Comparison of ENCODE assay signal across 8 mouse cellular contexts in genomic region chr7:29767058-29767686, GRCm38 (mm10). TPM values are rescaled to one million over a fixed set of nuclear protein-coding genes. Genes with fewer than 3 reads are reported as not detected.
A peak's percentile ranks its signal among the peaks of the same experiment; 100 is the strongest.
DNase-seq lines count a peak whose midpoint lies in the region; ATAC-seq and TF ChIP-seq lines count a peak whose summit lies in the region.

No protein-coding gene starts in this region.

- whole genome bisulfite sequencing in heart, embryonic 14.5 days = 1% methylated on average over 15 of the region's 15 CpGs
- WGBS in liver, embryonic 13.5 days (ENCODE audit: insufficient replicate concordance) = 1% methylated on average over 15 of the region's 15 CpGs
- WGBS in neural tube, embryonic 11.5 days = 2% methylated on average over 15 of the region's 15 CpGs
- 2% methylated on average over 15 of the region's 15 CpGs for WGBS in stomach, postnatal 0 days

- peak overlapping the region; percentile 73 for H3K9ac ChIP-seq in heart, embryonic 14.5 days (ENCODE audit: low read length)
- H3K9ac ChIP-seq in liver, embryonic 13.5 days = peak overlapping the region; percentile 71
- peak overlapping the region; percentile 11 for H3K9ac ChIP-seq in neural tube, embryonic 11.5 days (ENCODE audit: low read length)
- peak overlapping the region; percentile 41 for H3K9ac ChIP-seq in stomach, postnatal 0 days (ENCODE audit: low read length)

- peak; percentile 42 to 63 for DNase-seq in CD8-positive naive resting alpha-beta T cell, adult 2 months (ENCODE audit: low read depth in 2 of 2, low spot score in 2 of 2)
- DNase-seq in c-Kit-negative CD71-positive TER-119-positive erythroid progenitor cells, embryonic 14.5 days (ENCODE audit: low read depth, low spot score) = peak; percentile 60
- peak; percentile 81 for DNase-seq in fibroblast of lung, adult 2 months (ENCODE audit: low read depth)
- DNase-seq in kidney, postnatal 14 days = peak; percentile 90
- DNase-seq in liver, embryonic 13.5 days = peak; percentile 63
- peak; percentile 86 for DNase-seq in neural tube, embryonic 11.5 days (ENCODE audit: low spot score)
- peak; percentile 81 for DNase-seq in stomach, postnatal 0 days (ENCODE audit: low spot score)

- peak overlapping the region; percentile 62 to 78; a peak in 3 of 4 replicates for H3K27ac ChIP-seq in heart, embryonic 14.5 days (replicated peaks in 1 of 2; ENCODE audit: control insufficient read depth in 1 of 2, insufficient read depth in 1 of 2, low read depth in 2 of 2, low read length in 2 of 2)
- no peak overlapping the region for H3K27ac ChIP-seq in liver, embryonic 13.5 days
- no peak overlapping the region for H3K27ac ChIP-seq in neural tube, embryonic 11.5 days (ENCODE audit: low read depth, low read length)
- peak overlapping the region; percentile 65; the same call in 1 of the 2 replicates for H3K27ac ChIP-seq in stomach, postnatal 0 days (replicated peaks)

- H3K9me3 ChIP-seq in heart, embryonic 14.5 days (ENCODE audit: control insufficient read depth, low read length) = no peaks in the 10 kb centered on the region
- H3K9me3 ChIP-seq in liver, embryonic 13.5 days (replicated peaks) = no peaks in the 10 kb centered on the region
- H3K9me3 ChIP-seq in neural tube, embryonic 11.5 days (ENCODE audit: control insufficient read depth, low read length) = no peaks in the 10 kb centered on the region
- H3K9me3 ChIP-seq in stomach, postnatal 0 days (ENCODE audit: control insufficient read depth, low read length) = no peaks in the 10 kb centered on the region

- no peak for TF ChIP-seq CTCF in stomach, postnatal 0 days (IDR thresholded peaks at IDR 0.05; ENCODE audit: low read depth)

- peak overlapping the region; percentile 82 for H3K4me2 ChIP-seq in heart, embryonic 14.5 days (ENCODE audit: low read length)
- H3K4me2 ChIP-seq in liver, embryonic 13.5 days = peak overlapping the region; percentile 70
- peak overlapping the region; percentile 66 for H3K4me2 ChIP-seq in neural tube, embryonic 11.5 days (ENCODE audit: low read depth)
- peak overlapping the region; percentile 71 for H3K4me2 ChIP-seq in stomach, postnatal 0 days (replicated peaks; ENCODE audit: low read depth)

- H3K4me1 ChIP-seq in heart, embryonic 14.5 days (ENCODE audit: control insufficient read depth in 2 of 2, insufficient read depth in 2 of 2, low read length in 2 of 2) = peaks cover 0 to 12% of the 10 kb centered on the region in 2 experiments; a peak in 2 of 4 replicates
- H3K4me1 ChIP-seq in liver, embryonic 13.5 days (replicated peaks) = peaks cover 27% of the 10 kb centered on the region
- peaks cover 5% of the 10 kb centered on the region for H3K4me1 ChIP-seq in neural tube, embryonic 11.5 days (ENCODE audit: control insufficient read depth, insufficient read depth, low read length)
- 0 out of 2 replicates have a peak, but pooled peaks cover 3% of the 10 kb centered on the region for H3K4me1 ChIP-seq in stomach, postnatal 0 days (replicated peaks; ENCODE audit: control insufficient read depth, insufficient read depth)

- TF ChIP-seq EP300 in stomach, postnatal 0 days (optimal IDR thresholded peaks at IDR 0.05) = no peak

- peak overlapping the region; percentile 57 to 74 for H3K4me3 ChIP-seq in heart, embryonic 14.5 days (ENCODE audit: control insufficient read depth in 1 of 2, insufficient read depth in 1 of 2, low read depth in 1 of 2, low read length in 2 of 2)
- H3K4me3 ChIP-seq in liver, embryonic 13.5 days (replicated peaks) = peak overlapping the region; percentile 73
- H3K4me3 ChIP-seq in neural tube, embryonic 11.5 days (ENCODE audit: low read depth, low read length) = peak overlapping the region; percentile 64
- peak overlapping the region; percentile 81 for H3K4me3 ChIP-seq in stomach, postnatal 0 days (ENCODE audit: low read depth, low read length)

- peak; percentile 26; the same call in 1 of the 2 replicates for ATAC-seq in heart, embryonic 14.5 days (ENCODE audit: insufficient number of reproducible peaks, insufficient read depth, low FRiP score, low read depth)
- peak; percentile 46 for ATAC-seq in liver, embryonic 13.5 days (ENCODE audit: low read depth)
- ATAC-seq in neural tube, embryonic 11.5 days (ENCODE audit: insufficient read depth, low FRiP score, low TSS enrichment) = peak; percentile 43
- ATAC-seq in stomach, postnatal 0 days (ENCODE audit: low FRiP score, low TSS enrichment) = peak; percentile 67

- H3K36me3 ChIP-seq in heart, embryonic 14.5 days (ENCODE audit: control insufficient read depth, insufficient read depth, low read length) = peaks cover 12% of the 10 kb centered on the region
- H3K36me3 ChIP-seq in liver, embryonic 13.5 days = peaks cover 11% of the 10 kb centered on the region
- H3K36me3 ChIP-seq in neural tube, embryonic 11.5 days (ENCODE audit: control insufficient read depth, insufficient read depth, low read length) = no peaks in the 10 kb centered on the region
- no peaks in the 10 kb centered on the region for H3K36me3 ChIP-seq in stomach, postnatal 0 days (ENCODE audit: control insufficient read depth, insufficient read depth, low read length)

- H3K27me3 ChIP-seq in heart, embryonic 14.5 days (ENCODE audit: control insufficient read depth, insufficient read depth, low read length) = no peaks in the 10 kb centered on the region
- H3K27me3 ChIP-seq in liver, embryonic 13.5 days = no peaks in the 10 kb centered on the region
- no peaks in the 10 kb centered on the region for H3K27me3 ChIP-seq in neural tube, embryonic 11.5 days (ENCODE audit: control insufficient read depth, insufficient read depth, low read length)
- no peaks in the 10 kb centered on the region for H3K27me3 ChIP-seq in stomach, postnatal 0 days (ENCODE audit: control insufficient read depth, insufficient read depth, low read length)

RNA-seq across cellular contexts. Expression of gene Zfp84, which starts 1.2 kb away (rescaled TPM):
- 9.4 and 10.0 TPM in 2 replicates for polyA plus RNA-seq in heart, embryonic 14.5 days (2014; fragmentation: Nextera tagmentation; extraction: Ambion mirVana)
- 3.5 and 4.9 TPM in 2 replicates for polyA plus RNA-seq in liver, embryonic 13.5 days (2015; fragmentation: Nextera tagmentation; extraction: Ambion mirVana)
- 15.3 and 19.4 TPM in 2 replicates for polyA plus RNA-seq in neural tube, embryonic 11.5 days (2014; fragmentation: Nextera tagmentation; extraction: Ambion mirVana)
- 4.8 and 5.0 TPM in 2 replicates for polyA plus RNA-seq in stomach, postnatal 0 days (2015; fragmentation: Nextera tagmentation; extraction: Ambion mirVana)

RNA-seq across cellular contexts. Expression of gene Zfp30, which starts 16.6 kb away (rescaled TPM):
- 6.5 and 6.6 TPM in 2 replicates for polyA plus RNA-seq in heart, embryonic 14.5 days (2014; fragmentation: Nextera tagmentation; extraction: Ambion mirVana)
- 0.54 and 0.68 TPM in 2 replicates for polyA plus RNA-seq in liver, embryonic 13.5 days (2015; fragmentation: Nextera tagmentation; extraction: Ambion mirVana)
- polyA plus RNA-seq in neural tube, embryonic 11.5 days (2014; fragmentation: Nextera tagmentation; extraction: Ambion mirVana) = 9.1 and 9.8 TPM in 2 replicates
- polyA plus RNA-seq in stomach, postnatal 0 days (2015; fragmentation: Nextera tagmentation; extraction: Ambion mirVana) = 2.3 and 2.6 TPM in 2 replicates

RNA-seq across cellular contexts. Expression of gene Catsperg2, which starts 40.3 kb away (rescaled TPM):
- not detected in 2 replicates for polyA plus RNA-seq in heart, embryonic 14.5 days (2014; fragmentation: Nextera tagmentation; extraction: Ambion mirVana)
- not detected in 2 replicates for polyA plus RNA-seq in liver, embryonic 13.5 days (2015; fragmentation: Nextera tagmentation; extraction: Ambion mirVana)
- not detected in 2 replicates for polyA plus RNA-seq in neural tube, embryonic 11.5 days (2014; fragmentation: Nextera tagmentation; extraction: Ambion mirVana)
- polyA plus RNA-seq in stomach, postnatal 0 days (2015; fragmentation: Nextera tagmentation; extraction: Ambion mirVana) = 0.11 TPM in 1 of 2 replicates, not detected in the other

RNA-seq across cellular contexts. Expression of gene Zfp790, which starts 48.7 kb away (rescaled TPM):
- 10.4 and 12.0 TPM in 2 replicates for polyA plus RNA-seq in heart, embryonic 14.5 days (2014; fragmentation: Nextera tagmentation; extraction: Ambion mirVana)
- polyA plus RNA-seq in liver, embryonic 13.5 days (2015; fragmentation: Nextera tagmentation; extraction: Ambion mirVana) = 3.5 and 5.0 TPM in 2 replicates
- 22.8 and 26.0 TPM in 2 replicates for polyA plus RNA-seq in neural tube, embryonic 11.5 days (2014; fragmentation: Nextera tagmentation; extraction: Ambion mirVana)
- polyA plus RNA-seq in stomach, postnatal 0 days (2015; fragmentation: Nextera tagmentation; extraction: Ambion mirVana) = 5.3 and 5.4 TPM in 2 replicates

Comparison
In these comparisons a context has a peak if more than half of its experiments do, and no peak if none do; other contexts are left out.
1. H3K27ac ChIP-seq: peak in heart, embryonic 14.5 days (2 of 2) and stomach, postnatal 0 days (single experiment); none in liver, embryonic 13.5 days (single experiment) and neural tube, embryonic 11.5 days (single experiment).
2. H3K9ac ChIP-seq: peak in every context shown above with its lines; median percentile 73 in heart, embryonic 14.5 days; 71 in liver, embryonic 13.5 days; 41 in stomach, postnatal 0 days; 11 in neural tube, embryonic 11.5 days.
3. Peak in every context shown above with its lines, with median percentiles within 50 percentile points of each other: DNase-seq, ATAC-seq, H3K4me2 ChIP-seq and H3K4me3 ChIP-seq.